Mouse (Mus musculus): ENCODE data around the gene St6galnac3. TPM values are rescaled to one million over a fixed set of nuclear protein-coding genes. Genes with fewer than 3 reads are reported as not detected.

The St6galnac3 gene
- polyA plus RNA-seq, 1 experiment from 2014 or later, result 23.2 TPM

GRCm38 (mm10) chr3:153736756-153737280, 11.8 kb upstream of the St6galnac3 start:
- no peak overlapping the region for H3K27ac ChIP-seq (ENCODE audit: low read depth, low read length)
- peaks cover 6% of the 10 kb centered on the region for H3K4me1 ChIP-seq (ENCODE audit: control insufficient read depth, insufficient read depth, low read depth, low read length)
- no peaks in the 10 kb centered on the region for H3K9me3 ChIP-seq (ENCODE audit: control insufficient read depth, low read length)
- H3K36me3 ChIP-seq (ENCODE audit: control insufficient read depth, insufficient read depth, low read length), result no peaks in the 10 kb centered on the region
- H3K4me2 ChIP-seq (ENCODE audit: low read length), result no peak overlapping the region
- no peaks in the 10 kb centered on the region for H3K27me3 ChIP-seq (replicated peaks; ENCODE audit: control insufficient read depth, insufficient read depth, low read length)
- WGBS, result 62% methylated on average over 16 of the region's 16 CpGs
- no peak overlapping the region for H3K9ac ChIP-seq (ENCODE audit: low read depth, low read length)
- no peak overlapping the region for H3K4me3 ChIP-seq (ENCODE audit: low read length)
- ATAC-seq, result no peak

GRCm38 (mm10) chr3:153735796-153736549, 11.0 kb upstream of the St6galnac3 start:
- H3K4me1 ChIP-seq (ENCODE audit: control insufficient read depth, insufficient read depth, low read depth, low read length), result peaks cover 6% of the 10 kb centered on the region
- H3K4me3 ChIP-seq (ENCODE audit: low read length), result no peak overlapping the region
- H3K27ac ChIP-seq (ENCODE audit: low read depth, low read length), result no peak overlapping the region
- ATAC-seq, result 0 out of 2 replicates have a peak, but pooled peaks have one; percentile 14
- no peaks in the 10 kb centered on the region for H3K9me3 ChIP-seq (ENCODE audit: control insufficient read depth, low read length)
- H3K36me3 ChIP-seq (ENCODE audit: control insufficient read depth, insufficient read depth, low read length), result no peaks in the 10 kb centered on the region
- H3K4me2 ChIP-seq (ENCODE audit: low read length), result no peak overlapping the region
- H3K27me3 ChIP-seq (replicated peaks; ENCODE audit: control insufficient read depth, insufficient read depth, low read length), result no peaks in the 10 kb centered on the region
- WGBS, result 62% methylated on average over 13 of the region's 13 CpGs
- no peak overlapping the region for H3K9ac ChIP-seq (ENCODE audit: low read depth, low read length)

GRCm38 (mm10) chr3:153734741-153735140, 9.8 kb upstream of the St6galnac3 start:
- no peak overlapping the region for H3K4me3 ChIP-seq (ENCODE audit: low read length)
- no peaks in the 10 kb centered on the region for H3K27me3 ChIP-seq (replicated peaks; ENCODE audit: control insufficient read depth, insufficient read depth, low read length)
- H3K4me1 ChIP-seq (ENCODE audit: control insufficient read depth, insufficient read depth, low read depth, low read length), result peaks cover 6% of the 10 kb centered on the region
- no peak overlapping the region for H3K4me2 ChIP-seq (ENCODE audit: low read length)
- no peak overlapping the region for H3K27ac ChIP-seq (ENCODE audit: low read depth, low read length)
- no peaks in the 10 kb centered on the region for H3K9me3 ChIP-seq (ENCODE audit: control insufficient read depth, low read length)
- 46% methylated on average over 10 of the region's 10 CpGs for WGBS
- no peaks in the 10 kb centered on the region for H3K36me3 ChIP-seq (ENCODE audit: control insufficient read depth, insufficient read depth, low read length)
- H3K9ac ChIP-seq (ENCODE audit: low read depth, low read length), result no peak overlapping the region
- ATAC-seq, result no peak

- WGBS, result 84% methylated on average over 4 of the region's 4 CpGs
- Histone ChIP-seq H3K27ac (ENCODE audit: low read depth, low read length) (no peak overlapping the region), H3K36me3 (ENCODE audit: control insufficient read depth, insufficient read depth, low read length) (no peaks in the 10 kb centered on the region), H3K27me3 (replicated peaks; ENCODE audit: control insufficient read depth, insufficient read depth, low read length) (no peaks in the 10 kb centered on the region), H3K9ac (ENCODE audit: low read depth, low read length) (no peak overlapping the region), H3K9me3 (ENCODE audit: control insufficient read depth, low read length) (no peaks in the 10 kb centered on the region), H3K4me2 (ENCODE audit: low read length) (no peak overlapping the region), H3K4me3 (ENCODE audit: low read length) (no peak overlapping the region), H3K4me1 (ENCODE audit: control insufficient read depth, insufficient read depth, low read depth, low read length) (peaks cover 4% of the 10 kb centered on the region)
- peak; percentile 10; the same call in 1 of the 2 replicates for ATAC-seq
These were observed 8.6 kb upstream of the St6galnac3 start for GRCm38 (mm10) chr3:153733364-153734159.

- no peaks in the 10 kb centered on the region; the same call in 1 of the 2 replicates for H3K4me1 ChIP-seq (ENCODE audit: control insufficient read depth, insufficient read depth, low read depth, low read length)
- ATAC-seq, result no peak
- 28% methylated on average over 6 of the region's 6 CpGs for WGBS
- H3K36me3 ChIP-seq (ENCODE audit: control insufficient read depth, insufficient read depth, low read length), result no peaks in the 10 kb centered on the region
- no peak overlapping the region for H3K9ac ChIP-seq (ENCODE audit: low read depth, low read length)
- no peaks in the 10 kb centered on the region for H3K27me3 ChIP-seq (replicated peaks; ENCODE audit: control insufficient read depth, insufficient read depth, low read length)
- no peak overlapping the region for H3K4me2 ChIP-seq (ENCODE audit: low read length)
- H3K9me3 ChIP-seq (ENCODE audit: control insufficient read depth, low read length), result no peaks in the 10 kb centered on the region
- no peak overlapping the region for H3K27ac ChIP-seq (ENCODE audit: low read depth, low read length)
- no peak overlapping the region for H3K4me3 ChIP-seq (ENCODE audit: low read length)
These were observed 7.8 kb upstream of the St6galnac3 start for GRCm38 (mm10) chr3:153732749-153733148.

GRCm38 (mm10) chr3:153732035-153732434, 7.1 kb upstream of the St6galnac3 start:
- Histone ChIP-seq H3K4me1 (ENCODE audit: control insufficient read depth, insufficient read depth, low read depth, low read length) (no peaks in the 10 kb centered on the region; the same call in 1 of the 2 replicates), H3K27me3 (replicated peaks; ENCODE audit: control insufficient read depth, insufficient read depth, low read length) (no peaks in the 10 kb centered on the region), H3K9me3 (ENCODE audit: control insufficient read depth, low read length) (no peaks in the 10 kb centered on the region), H3K9ac (ENCODE audit: low read depth, low read length) (no peak overlapping the region), H3K4me3 (ENCODE audit: low read length) (no peak overlapping the region), H3K27ac (ENCODE audit: low read depth, low read length) (no peak overlapping the region), H3K4me2 (ENCODE audit: low read length) (no peak overlapping the region), H3K36me3 (ENCODE audit: control insufficient read depth, insufficient read depth, low read length) (no peaks in the 10 kb centered on the region)
- ATAC-seq, result no peak
- 54% methylated on average over 6 of the region's 6 CpGs for WGBS

GRCm38 (mm10) chr3:153728577-153728976, 3.6 kb upstream of the St6galnac3 start:
- Histone ChIP-seq H3K4me3 (ENCODE audit: low read length) (no peak overlapping the region), H3K4me1 (ENCODE audit: control insufficient read depth, insufficient read depth, low read depth, low read length) (peaks cover 11% of the 10 kb centered on the region), H3K9ac (ENCODE audit: low read depth, low read length) (no peak overlapping the region), H3K36me3 (ENCODE audit: control insufficient read depth, insufficient read depth, low read length) (no peaks in the 10 kb centered on the region), H3K27me3 (replicated peaks; ENCODE audit: control insufficient read depth, insufficient read depth, low read length) (no peaks in the 10 kb centered on the region), H3K27ac (ENCODE audit: low read depth, low read length) (no peak overlapping the region), H3K9me3 (ENCODE audit: control insufficient read depth, low read length) (no peaks in the 10 kb centered on the region), H3K4me2 (ENCODE audit: low read length) (no peak overlapping the region)
- no peak for ATAC-seq

GRCm38 (mm10) chr3:153723467-153724079, 1.4 kb downstream of the St6galnac3 start:
- Histone ChIP-seq H3K36me3 (ENCODE audit: control insufficient read depth, insufficient read depth, low read length) (no peaks in the 10 kb centered on the region), H3K4me2 (ENCODE audit: low read length) (peak overlapping the region; percentile 89), H3K4me1 (ENCODE audit: control insufficient read depth, insufficient read depth, low read depth, low read length) (peaks cover 14% of the 10 kb centered on the region), H3K9me3 (ENCODE audit: control insufficient read depth, low read length) (no peaks in the 10 kb centered on the region), H3K27me3 (replicated peaks; ENCODE audit: control insufficient read depth, insufficient read depth, low read length) (no peaks in the 10 kb centered on the region), H3K4me3 (ENCODE audit: low read length) (peak overlapping the region; percentile 74; the same call in 1 of the 2 replicates), H3K27ac (ENCODE audit: low read depth, low read length) (no peak overlapping the region), H3K9ac (ENCODE audit: low read depth, low read length) (no peak overlapping the region)
- ATAC-seq, result no peak
- 78% methylated on average over 9 of the region's 9 CpGs for WGBS

- Histone ChIP-seq H3K4me2 (ENCODE audit: low read length) (no peak overlapping the region), H3K27me3 (replicated peaks; ENCODE audit: control insufficient read depth, insufficient read depth, low read length) (no peaks in the 10 kb centered on the region), H3K9me3 (ENCODE audit: control insufficient read depth, low read length) (no peaks in the 10 kb centered on the region), H3K36me3 (ENCODE audit: control insufficient read depth, insufficient read depth, low read length) (no peaks in the 10 kb centered on the region), H3K4me1 (ENCODE audit: control insufficient read depth, insufficient read depth, low read depth, low read length) (peaks cover 14% of the 10 kb centered on the region), H3K4me3 (ENCODE audit: low read length) (no peak overlapping the region), H3K27ac (ENCODE audit: low read depth, low read length) (no peak overlapping the region), H3K9ac (ENCODE audit: low read depth, low read length) (no peak overlapping the region)
- no peak for ATAC-seq
- WGBS, result 94% methylated on average over 16 of the region's 16 CpGs
These were observed 3.4 kb downstream of the St6galnac3 start for GRCm38 (mm10) chr3:153721525-153721924.

Data from hindbrain, embryonic 16.5 days (tissue).